Mouse (Mus musculus): ENCODE results near the gene Sipa1l1. TPM values are rescaled to one million over a fixed set of nuclear protein-coding genes. Genes with fewer than 3 reads are reported as not detected.
"Not testable (repeated sequence)": the region's sequence is repeated elsewhere in the genome, so short reads cannot be mapped to it uniquely, and the experiment has no call there.

The Sipa1l1 gene
- polyA plus RNA-seq, 1 experiment from 2014 or later = 25.6 TPM

- H3K36me3 ChIP-seq = no peaks in the 10 kb centered on the region
- no peak overlapping the region for H3K9ac ChIP-seq (replicated peaks)
- peaks cover 5% of the 10 kb centered on the region; the same call in 1 of the 2 replicates for H3K4me1 ChIP-seq
- no peak overlapping the region for H3K4me2 ChIP-seq (replicated peaks)
- ATAC-seq (replicated peaks) = no peak
- WGBS = 91% methylated on average over 3 of the region's 3 CpGs
- no peak overlapping the region for H3K4me3 ChIP-seq
- H3K27ac ChIP-seq (replicated peaks) = no peak overlapping the region
- H3K27me3 ChIP-seq = no peaks in the 10 kb centered on the region
- H3K9me3 ChIP-seq = no peaks in the 10 kb centered on the region
These were observed 303.7 kb downstream of the Sipa1l1 start for GRCm38 (mm10) chr12:82472796-82473195.

- H3K36me3 ChIP-seq = no peaks in the 10 kb centered on the region
- H3K27ac ChIP-seq (replicated peaks) = no peak overlapping the region
- no peak for ATAC-seq (replicated peaks)
- H3K4me2 ChIP-seq (replicated peaks) = no peak overlapping the region
- WGBS = 83% methylated on average over 4 of the region's 4 CpGs
- no peaks in the 10 kb centered on the region for H3K9me3 ChIP-seq
- H3K4me1 ChIP-seq = peaks cover 5% of the 10 kb centered on the region; the same call in 1 of the 2 replicates
- no peak overlapping the region for H3K4me3 ChIP-seq
- no peaks in the 10 kb centered on the region for H3K27me3 ChIP-seq
- H3K9ac ChIP-seq (replicated peaks) = no peak overlapping the region
These were observed 304.1 kb downstream of the Sipa1l1 start for GRCm38 (mm10) chr12:82473238-82473637.

- no peak for ATAC-seq (replicated peaks)
- WGBS = 85% methylated on average over 4 of the region's 4 CpGs
- Histone ChIP-seq H3K27ac (replicated peaks) (no peak overlapping the region), H3K4me2 (replicated peaks) (no peak overlapping the region), H3K4me1 (peaks cover 5% of the 10 kb centered on the region; the same call in 1 of the 2 replicates), H3K9ac (replicated peaks) (no peak overlapping the region), H3K4me3 (no peak overlapping the region), H3K9me3 (no peaks in the 10 kb centered on the region), H3K36me3 (no peaks in the 10 kb centered on the region), H3K27me3 (no peaks in the 10 kb centered on the region)
These were observed 305.3 kb downstream of the Sipa1l1 start for GRCm38 (mm10) chr12:82474409-82474808.

- 83% methylated on average over 10 of the region's 10 CpGs for WGBS
- ATAC-seq (replicated peaks) = no peak
- no peak overlapping the region for H3K9ac ChIP-seq (replicated peaks)
- H3K27me3 ChIP-seq = no peaks in the 10 kb centered on the region
- H3K27ac ChIP-seq (replicated peaks) = no peak overlapping the region
- H3K9me3 ChIP-seq = no peaks in the 10 kb centered on the region
- no peaks in the 10 kb centered on the region for H3K4me1 ChIP-seq
- no peak overlapping the region for H3K4me2 ChIP-seq (replicated peaks)
- H3K36me3 ChIP-seq = no peaks in the 10 kb centered on the region
- no peak overlapping the region for H3K4me3 ChIP-seq
These were observed 306.9 kb downstream of the Sipa1l1 start for GRCm38 (mm10) chr12:82476028-82476427.

- H3K27me3 ChIP-seq = no peaks in the 10 kb centered on the region
- ATAC-seq (replicated peaks) = no peak
- no peaks in the 10 kb centered on the region for H3K4me1 ChIP-seq
- H3K27ac ChIP-seq (replicated peaks) = no peak overlapping the region
- no peak overlapping the region for H3K9ac ChIP-seq (replicated peaks)
- no peaks in the 10 kb centered on the region for H3K36me3 ChIP-seq
- no peak overlapping the region for H3K4me3 ChIP-seq
- H3K9me3 ChIP-seq = no peaks in the 10 kb centered on the region
- 47% methylated on average over 2 of the region's 2 CpGs for WGBS
- H3K4me2 ChIP-seq (replicated peaks) = no peak overlapping the region
These were observed 307.5 kb downstream of the Sipa1l1 start for GRCm38 (mm10) chr12:82476580-82476979.

- no peak for ATAC-seq (replicated peaks)
- Histone ChIP-seq H3K27ac (replicated peaks) (no peak overlapping the region), H3K27me3 (no peaks in the 10 kb centered on the region), H3K36me3 (no peaks in the 10 kb centered on the region), H3K4me2 (replicated peaks) (no peak overlapping the region), H3K9ac (replicated peaks) (no peak overlapping the region), H3K4me1 (no peaks in the 10 kb centered on the region), H3K9me3 (no peaks in the 10 kb centered on the region), H3K4me3 (no peak overlapping the region)
- WGBS = 31% methylated on average over 5 of the region's 5 CpGs
These were observed 308.7 kb downstream of the Sipa1l1 start for GRCm38 (mm10) chr12:82477826-82478225.

- ATAC-seq (replicated peaks) = no peak
- no peaks in the 10 kb centered on the region for H3K36me3 ChIP-seq
- no peak overlapping the region for H3K9ac ChIP-seq (replicated peaks)
- no peaks in the 10 kb centered on the region for H3K27me3 ChIP-seq
- H3K27ac ChIP-seq (replicated peaks) = no peak overlapping the region
- H3K4me2 ChIP-seq (replicated peaks) = no peak overlapping the region
- H3K4me3 ChIP-seq = no peak overlapping the region
- 19% methylated on average over 8 of the region's 8 CpGs for WGBS
- H3K4me1 ChIP-seq = no peaks in the 10 kb centered on the region
- H3K9me3 ChIP-seq = no peaks in the 10 kb centered on the region
These were observed 309.1 kb downstream of the Sipa1l1 start for GRCm38 (mm10) chr12:82478256-82478655.

- no peak for ATAC-seq (replicated peaks)
- H3K36me3 ChIP-seq = no peaks in the 10 kb centered on the region
- WGBS = 20% methylated on average over 3 of the region's 3 CpGs
- H3K4me3 ChIP-seq = no peak overlapping the region
- H3K27ac ChIP-seq (replicated peaks) = no peak overlapping the region
- H3K9ac ChIP-seq (replicated peaks) = no peak overlapping the region
- no peaks in the 10 kb centered on the region for H3K4me1 ChIP-seq
- no peaks in the 10 kb centered on the region for H3K9me3 ChIP-seq
- no peaks in the 10 kb centered on the region for H3K27me3 ChIP-seq
- H3K4me2 ChIP-seq (replicated peaks) = no peak overlapping the region
These were observed 310.3 kb downstream of the Sipa1l1 start for GRCm38 (mm10) chr12:82479393-82479792.

GRCm38 (mm10) chr12:82480425-82480824 lies 311.3 kb downstream of the Sipa1l1 start:
- ATAC-seq (replicated peaks); H3K27me3 ChIP-seq; H3K27ac ChIP-seq (replicated peaks); H3K9me3 ChIP-seq; H3K4me3 ChIP-seq; H3K4me2 ChIP-seq (replicated peaks); H3K36me3 ChIP-seq; H3K4me1 ChIP-seq; H3K9ac ChIP-seq (replicated peaks): not testable (repeated sequence)
- 79% methylated on average over 5 of the region's 5 CpGs for WGBS

- H3K36me3 ChIP-seq = no peaks in the 10 kb centered on the region
- WGBS = 65% methylated on average over 2 of the region's 2 CpGs
- no peak overlapping the region for H3K4me3 ChIP-seq
- H3K9me3 ChIP-seq = no peaks in the 10 kb centered on the region
- no peak for ATAC-seq (replicated peaks)
- no peak overlapping the region for H3K27ac ChIP-seq (replicated peaks)
- no peaks in the 10 kb centered on the region for H3K27me3 ChIP-seq
- no peak overlapping the region for H3K9ac ChIP-seq (replicated peaks)
- H3K4me2 ChIP-seq (replicated peaks) = no peak overlapping the region
- peaks cover 3% of the 10 kb centered on the region; the same call in 1 of the 2 replicates for H3K4me1 ChIP-seq
These were observed 316.3 kb downstream of the Sipa1l1 start for GRCm38 (mm10) chr12:82485466-82485865.

- Histone ChIP-seq H3K4me1 (peaks cover 3% of the 10 kb centered on the region; the same call in 1 of the 2 replicates), H3K27ac (replicated peaks) (no peak overlapping the region), H3K9me3 (no peaks in the 10 kb centered on the region), H3K36me3 (no peaks in the 10 kb centered on the region), H3K4me2 (replicated peaks) (no peak overlapping the region), H3K9ac (replicated peaks) (no peak overlapping the region), H3K27me3 (no peaks in the 10 kb centered on the region), H3K4me3 (no peak overlapping the region)
- no peak for ATAC-seq (replicated peaks)
- 40% methylated on average over 6 of the region's 6 CpGs for WGBS
These were observed 317.9 kb downstream of the Sipa1l1 start for GRCm38 (mm10) chr12:82486829-82487560.

- no peak overlapping the region for H3K27ac ChIP-seq (replicated peaks)
- no peak overlapping the region for H3K4me3 ChIP-seq
- H3K4me2 ChIP-seq (replicated peaks) = no peak overlapping the region
- 59% methylated on average over 4 of the region's 4 CpGs for WGBS
- H3K4me1 ChIP-seq = peaks cover 3% of the 10 kb centered on the region; the same call in 1 of the 2 replicates
- H3K9me3 ChIP-seq = no peaks in the 10 kb centered on the region
- H3K9ac ChIP-seq (replicated peaks) = no peak overlapping the region
- H3K36me3 ChIP-seq = no peaks in the 10 kb centered on the region
- ATAC-seq (replicated peaks) = no peak
- H3K27me3 ChIP-seq = no peaks in the 10 kb centered on the region
These were observed 320.0 kb downstream of the Sipa1l1 start for GRCm38 (mm10) chr12:82489093-82489492.

- no peak overlapping the region for H3K27ac ChIP-seq (replicated peaks)
- no peak overlapping the region for H3K4me2 ChIP-seq (replicated peaks)
- H3K9me3 ChIP-seq = no peaks in the 10 kb centered on the region
- H3K36me3 ChIP-seq = no peaks in the 10 kb centered on the region
- peaks cover 3% of the 10 kb centered on the region; the same call in 1 of the 2 replicates for H3K4me1 ChIP-seq
- no peak overlapping the region for H3K4me3 ChIP-seq
- H3K27me3 ChIP-seq = no peaks in the 10 kb centered on the region
- no peak for ATAC-seq (replicated peaks)
- H3K9ac ChIP-seq (replicated peaks) = no peak overlapping the region
- WGBS = 80% methylated on average over 7 of the region's 7 CpGs
These were observed 320.5 kb downstream of the Sipa1l1 start for GRCm38 (mm10) chr12:82489621-82490020.

All from forebrain, embryonic 15.5 days (tissue).